Mouse (Mus musculus) thymus, postnatal 4 days (tissue): ENCODE measurements around the gene Iqsec1.
A peak's percentile ranks its signal among the peaks of the same experiment; 100 is the strongest.

Source experiments
- DNase-seq: peaks from one replicate; pipeline ENCODE4 v3.0.0; 2021

The Iqsec1 gene

GRCm38 (mm10) chr6:90950936-90951335 lies 37.5 kb downstream of the Iqsec1 start:
- no peak for DNase-seq

DNA sequence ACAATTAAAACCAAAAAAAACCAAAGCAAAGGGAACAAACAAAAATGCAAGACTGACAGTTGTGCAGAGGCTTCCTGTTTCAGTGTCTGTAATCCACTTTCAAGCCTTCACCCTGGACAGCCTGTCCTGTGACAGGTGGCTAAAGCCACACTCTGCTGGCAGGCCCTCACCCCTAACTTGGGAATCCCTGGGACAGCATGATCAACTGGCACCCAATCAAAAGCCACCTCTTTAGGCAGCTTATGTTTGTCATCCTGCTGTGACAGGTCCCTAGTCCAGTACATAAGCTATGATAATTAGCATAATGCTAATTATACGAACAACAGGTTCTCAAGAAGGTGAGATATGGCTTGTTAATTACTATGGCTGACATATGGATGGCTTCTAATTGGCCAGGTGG lies 40.4 kb downstream of the Iqsec1 start:
- DNase-seq: no peak

DNA sequence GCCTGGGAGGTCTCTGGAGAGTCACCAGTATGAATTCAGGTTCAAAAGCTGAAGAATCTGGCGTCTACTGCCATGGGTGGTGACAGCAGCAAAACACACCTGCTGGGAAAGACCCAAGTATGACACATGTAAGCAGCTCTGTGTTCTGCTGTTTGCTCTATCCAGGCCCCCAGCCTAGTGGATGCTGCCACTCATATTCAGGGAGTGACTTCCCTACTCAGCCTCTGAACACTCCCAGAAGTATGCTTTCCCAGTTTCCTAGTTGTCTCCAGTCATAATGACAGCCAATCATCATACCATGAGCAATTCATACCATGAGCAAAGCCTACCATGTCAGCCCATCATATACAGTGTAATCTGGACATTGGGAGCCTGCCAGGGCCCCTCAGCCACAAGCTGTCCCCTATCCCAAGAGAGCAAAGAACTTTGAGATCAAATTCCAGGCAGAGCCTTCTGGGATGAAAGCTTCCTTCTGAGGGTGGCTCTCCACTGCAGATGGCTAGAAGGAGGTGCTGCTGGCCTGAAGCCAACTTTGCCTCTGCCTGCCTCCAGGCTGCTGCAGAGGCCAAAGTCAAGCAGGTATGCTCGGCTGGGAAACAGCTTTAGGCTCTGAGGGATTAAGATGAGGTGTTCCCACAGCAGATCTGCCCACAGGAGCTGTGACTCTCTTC lies 42.8 kb downstream of the Iqsec1 start:
- DNase-seq: no peak

GRCm38 (mm10) chr6:90941257-90941656 lies 47.2 kb downstream of the Iqsec1 start:
- DNase-seq: no peak

DNA sequence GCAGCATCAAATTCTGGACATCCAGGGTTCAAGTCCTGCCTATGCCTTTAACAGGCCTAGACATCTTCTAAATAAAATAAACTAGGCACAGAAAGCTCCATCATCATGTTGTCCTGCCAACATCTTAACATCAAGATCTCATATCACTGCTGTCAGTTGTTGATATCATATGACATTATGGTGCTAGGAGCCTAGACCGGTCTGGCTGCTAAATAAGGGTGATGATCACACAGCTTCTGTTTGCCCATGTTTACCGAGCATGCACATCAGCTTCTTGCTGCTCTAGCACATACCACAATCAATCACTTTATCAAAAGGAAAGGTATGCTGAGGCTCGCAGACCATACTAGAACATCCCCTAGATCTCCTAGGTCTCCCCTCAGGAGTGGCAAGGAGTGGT lies 54.8 kb downstream of the Iqsec1 start:
- DNase-seq: no peak

GRCm38 (mm10) chr6:90928806-90929205 lies 59.7 kb downstream of the Iqsec1 start:
- DNase-seq: no peak

DNA sequence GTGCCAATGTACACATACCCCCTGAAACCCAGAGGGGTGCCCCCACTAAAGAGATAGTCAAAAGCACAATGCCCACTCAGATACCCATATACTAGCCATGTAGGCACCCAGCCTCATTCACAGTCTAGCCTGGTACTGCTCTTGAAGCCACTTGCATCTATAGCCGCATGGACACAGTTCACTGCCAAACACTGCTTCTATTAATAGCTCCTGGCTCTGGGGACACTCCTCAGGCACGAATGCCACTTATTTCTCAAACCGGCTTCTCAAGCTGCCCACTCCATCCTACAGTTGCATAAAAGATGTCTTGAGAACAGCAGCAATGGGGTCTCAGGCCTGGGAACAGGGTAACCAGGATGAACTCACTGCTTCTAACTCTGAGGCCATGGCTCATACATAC lies 63.0 kb downstream of the Iqsec1 start:
- no peak for DNase-seq

DNA sequence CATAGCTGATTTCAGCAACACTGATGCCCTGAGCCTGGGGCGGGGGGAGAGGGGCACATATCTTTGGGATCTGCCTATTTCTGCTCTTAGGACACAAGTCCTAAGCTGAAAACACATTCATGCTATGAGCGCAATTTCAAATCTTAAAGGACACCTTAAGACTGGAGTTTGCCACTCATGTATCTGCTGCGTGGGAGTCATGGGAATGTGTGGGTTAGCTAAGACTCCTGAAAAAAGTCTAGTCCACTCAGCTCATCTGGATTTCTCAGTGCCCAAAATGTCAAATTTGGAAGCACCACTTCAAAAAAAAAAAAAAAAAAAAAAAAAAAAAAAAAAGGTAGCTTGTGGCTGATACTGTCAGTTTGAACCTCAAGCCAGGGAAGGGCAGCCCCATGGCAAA lies 63.7 kb downstream of the Iqsec1 start:
- DNase-seq: no peak

GRCm38 (mm10) chr6:90924379-90924778 lies 64.1 kb downstream of the Iqsec1 start:
- DNase-seq: no peak

DNA sequence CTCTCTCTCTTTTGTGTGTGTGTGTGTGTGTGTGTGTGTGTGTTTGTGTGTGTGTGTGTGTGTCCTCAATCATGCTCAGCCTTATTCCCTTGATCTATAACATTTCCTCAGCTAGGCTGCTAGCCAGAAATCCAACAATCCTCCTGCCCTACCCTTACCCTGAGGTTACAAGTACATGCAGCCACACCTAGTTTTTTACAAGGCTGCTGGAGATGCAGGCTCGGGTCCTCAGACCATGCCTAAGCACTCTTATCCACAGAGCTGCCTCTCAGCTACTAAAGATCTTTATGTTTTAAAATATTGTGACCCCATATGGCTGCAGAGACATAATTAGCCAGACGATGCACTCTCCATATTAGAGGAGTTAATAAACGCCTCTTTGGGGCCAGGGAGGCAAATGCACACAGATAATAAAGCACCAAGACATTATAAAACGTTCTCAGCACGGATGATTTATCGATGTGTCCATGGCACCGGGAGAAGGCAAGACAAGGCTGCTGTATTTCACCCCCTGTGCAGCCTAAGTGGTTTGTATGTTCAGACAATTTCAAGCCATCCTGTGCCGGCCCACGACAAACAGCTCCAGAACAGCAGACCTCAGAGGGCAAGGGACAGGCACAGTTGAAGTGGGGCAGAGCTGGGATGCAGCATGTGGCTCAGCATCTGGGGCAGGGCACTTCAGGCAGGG lies 67.1 kb downstream of the Iqsec1 start:
- DNase-seq: no peak

DNA sequence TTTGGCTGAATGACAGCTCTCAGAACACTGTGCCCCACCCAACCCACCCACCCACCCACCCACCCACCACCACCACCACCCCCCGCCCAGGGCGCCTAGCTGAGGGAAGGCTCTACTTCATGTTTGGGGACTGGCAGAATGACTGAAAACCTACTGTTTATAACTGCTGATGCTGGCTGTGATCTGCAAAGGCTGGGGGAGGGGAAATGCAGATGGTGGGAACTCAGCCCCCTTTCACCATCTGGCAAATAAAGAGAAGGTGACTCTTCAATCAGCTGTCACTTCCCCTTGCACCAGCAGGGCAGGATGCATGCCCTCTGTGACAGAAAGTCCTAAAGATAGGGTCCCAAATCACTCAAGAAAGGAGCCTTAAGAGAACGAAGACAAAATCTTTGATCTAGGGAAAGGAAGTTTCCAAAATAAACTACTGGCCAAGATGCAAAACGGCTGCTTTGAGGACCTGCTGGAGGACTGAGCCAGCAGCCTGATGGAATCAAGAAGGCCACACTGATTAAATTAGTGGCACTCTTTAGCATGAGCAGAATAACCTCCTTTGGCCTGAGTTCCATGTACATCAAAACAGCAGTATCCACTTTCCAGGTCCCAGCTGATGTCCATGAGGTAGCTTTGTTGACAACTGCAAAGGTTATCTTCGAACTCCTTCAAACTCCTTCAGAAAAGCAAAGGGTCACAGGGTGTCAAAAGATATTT lies 67.8 kb downstream of the Iqsec1 start:
- DNase-seq: peak; percentile 24

DNA sequence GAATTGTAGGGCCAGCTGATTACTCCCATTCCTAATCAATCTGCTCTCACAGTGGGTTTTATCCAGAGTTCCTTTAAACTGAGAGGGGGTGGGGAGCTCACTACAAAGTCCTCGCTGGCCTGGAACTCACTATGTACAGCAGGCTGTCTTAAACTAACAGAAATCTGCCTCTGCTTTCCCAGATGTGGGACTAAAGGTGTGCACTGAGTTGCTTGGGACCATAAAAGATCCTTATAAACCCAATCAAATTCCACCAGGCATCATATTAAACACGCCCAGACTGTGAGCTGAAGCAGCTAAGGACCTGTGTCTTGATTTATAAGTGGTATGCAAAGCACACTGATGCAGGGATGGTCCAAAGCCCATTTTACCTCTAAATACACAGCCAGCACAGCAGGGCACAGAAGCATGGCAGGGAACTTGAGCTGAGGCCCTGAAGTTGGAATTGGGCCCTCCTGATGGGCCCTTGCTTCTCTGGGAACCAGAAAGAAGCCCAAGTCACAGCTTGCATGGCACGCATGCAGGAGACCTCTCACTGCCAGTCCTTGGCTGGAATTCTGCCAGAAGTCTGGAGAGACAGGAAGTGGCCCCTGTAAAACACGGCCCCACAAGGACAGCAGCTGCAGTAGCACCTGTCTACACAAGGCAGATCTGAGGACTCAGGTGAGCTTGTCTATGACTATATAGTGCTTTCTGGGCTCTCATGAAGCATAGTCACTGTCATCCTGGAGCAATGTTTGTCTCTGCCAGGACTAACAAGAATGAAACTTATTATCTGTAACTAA lies 68.7 kb downstream of the Iqsec1 start:
- DNase-seq: peak; percentile 9

DNA sequence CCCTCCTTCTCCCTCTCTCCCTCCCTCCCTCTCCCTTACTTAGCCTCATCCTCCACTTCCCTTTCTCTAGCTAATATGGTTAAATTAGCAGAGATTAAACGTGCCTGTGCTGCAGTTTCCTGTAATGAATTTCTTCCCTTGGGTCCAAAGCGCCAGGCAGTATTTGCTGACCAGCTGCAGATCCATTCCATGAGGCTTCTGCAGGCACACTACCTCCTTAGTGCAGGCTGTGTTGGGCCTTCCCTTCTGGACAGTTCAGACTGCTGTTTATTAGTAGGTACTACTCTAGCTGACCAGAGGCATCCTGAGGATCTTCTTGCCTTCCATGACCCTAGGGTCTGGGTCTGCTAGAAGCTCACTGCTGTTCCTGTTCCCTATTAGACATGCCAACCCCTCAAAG lies 72.9 kb downstream of the Iqsec1 start:
- DNase-seq: no peak

- no peak for DNase-seq
Observed at GRCm38 (mm10) chr6:90913771-90914170, 74.7 kb downstream of the Iqsec1 start.

- DNase-seq: no peak
Observed at GRCm38 (mm10) chr6:90912768-90913167, 75.7 kb downstream of the Iqsec1 start.

DNA sequence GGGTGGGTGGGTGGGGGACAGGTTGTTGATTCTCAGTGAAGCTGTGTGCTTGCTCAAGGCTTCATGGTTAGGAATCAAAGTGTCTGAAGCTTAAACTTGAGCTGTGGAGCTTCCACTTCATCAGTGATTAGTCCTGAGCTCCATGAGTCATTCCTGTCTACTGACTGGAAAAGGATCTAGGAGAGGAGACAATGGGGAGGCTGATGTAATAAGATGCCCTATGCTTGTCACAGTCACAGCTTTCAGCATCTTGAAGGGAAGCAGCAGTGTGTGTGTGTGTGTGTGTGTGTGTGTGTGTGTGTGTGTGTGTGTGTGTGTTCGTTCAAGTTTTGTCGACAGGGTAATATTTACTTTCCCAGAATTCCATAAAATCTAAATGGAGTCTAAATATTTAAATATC lies 84.3 kb downstream of the Iqsec1 start:
- DNase-seq: no peak

DNA sequence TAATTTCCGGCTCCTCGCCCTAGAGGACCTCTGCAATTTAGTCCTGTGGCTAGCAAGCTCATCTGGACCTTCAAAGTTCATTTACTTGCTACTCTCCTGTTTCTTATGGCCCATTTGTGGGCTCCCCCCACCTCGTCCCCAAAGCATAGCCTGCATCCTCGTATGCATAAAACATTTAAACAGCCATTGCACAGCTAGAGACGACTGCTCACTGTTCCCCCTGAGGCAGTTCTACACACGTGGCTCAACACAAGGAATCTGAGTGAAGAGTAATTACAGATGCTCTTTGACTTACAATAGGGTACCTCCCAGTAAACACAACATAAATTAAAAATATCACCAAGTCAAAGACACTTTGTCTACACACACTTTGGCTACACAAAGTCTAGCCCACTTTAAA lies 88.2 kb downstream of the Iqsec1 start:
- no peak for DNase-seq

DNA sequence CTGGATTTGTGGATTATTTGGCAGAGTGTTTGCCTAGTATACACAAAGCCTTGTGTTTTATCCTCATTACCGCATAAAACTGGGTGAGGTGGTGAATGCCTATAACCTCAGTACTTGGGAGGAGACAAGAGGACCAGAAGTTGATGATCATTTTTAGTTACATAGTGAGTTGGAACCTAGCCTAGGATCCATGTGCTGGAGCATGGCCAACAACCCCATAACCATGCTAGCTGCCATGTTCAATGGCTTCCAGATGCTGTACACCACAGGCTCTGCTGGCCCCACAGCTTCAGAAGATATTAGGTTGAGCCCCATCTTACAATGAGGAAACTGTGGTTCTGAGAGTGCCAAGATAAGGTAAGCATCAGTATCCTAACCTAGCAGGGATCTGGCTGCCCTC lies 89.2 kb downstream of the Iqsec1 start:
- no peak for DNase-seq

DNA sequence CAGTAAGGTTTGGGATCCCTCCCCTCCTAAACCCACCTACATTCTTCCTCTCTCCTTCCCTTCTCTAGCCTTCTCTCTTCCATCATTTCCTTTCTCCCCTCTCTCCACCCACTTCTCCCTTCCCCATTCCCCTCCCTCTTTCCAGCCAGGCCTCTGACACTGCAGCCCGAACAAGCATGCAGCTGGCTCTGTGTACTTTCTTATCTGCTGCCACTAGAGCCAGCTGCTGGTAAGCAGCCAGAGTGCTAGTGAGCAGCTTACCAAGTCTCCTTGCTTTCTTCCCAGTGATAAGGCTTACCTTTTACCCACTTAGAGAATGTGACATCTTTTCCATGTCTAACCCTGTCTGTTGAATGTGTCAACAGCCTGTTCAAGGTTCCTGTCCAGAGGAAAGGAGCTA lies 90.4 kb downstream of the Iqsec1 start:
- no peak for DNase-seq

- no peak for DNase-seq
Observed at GRCm38 (mm10) chr6:90892401-90892800, 96.1 kb downstream of the Iqsec1 start.

DNA sequence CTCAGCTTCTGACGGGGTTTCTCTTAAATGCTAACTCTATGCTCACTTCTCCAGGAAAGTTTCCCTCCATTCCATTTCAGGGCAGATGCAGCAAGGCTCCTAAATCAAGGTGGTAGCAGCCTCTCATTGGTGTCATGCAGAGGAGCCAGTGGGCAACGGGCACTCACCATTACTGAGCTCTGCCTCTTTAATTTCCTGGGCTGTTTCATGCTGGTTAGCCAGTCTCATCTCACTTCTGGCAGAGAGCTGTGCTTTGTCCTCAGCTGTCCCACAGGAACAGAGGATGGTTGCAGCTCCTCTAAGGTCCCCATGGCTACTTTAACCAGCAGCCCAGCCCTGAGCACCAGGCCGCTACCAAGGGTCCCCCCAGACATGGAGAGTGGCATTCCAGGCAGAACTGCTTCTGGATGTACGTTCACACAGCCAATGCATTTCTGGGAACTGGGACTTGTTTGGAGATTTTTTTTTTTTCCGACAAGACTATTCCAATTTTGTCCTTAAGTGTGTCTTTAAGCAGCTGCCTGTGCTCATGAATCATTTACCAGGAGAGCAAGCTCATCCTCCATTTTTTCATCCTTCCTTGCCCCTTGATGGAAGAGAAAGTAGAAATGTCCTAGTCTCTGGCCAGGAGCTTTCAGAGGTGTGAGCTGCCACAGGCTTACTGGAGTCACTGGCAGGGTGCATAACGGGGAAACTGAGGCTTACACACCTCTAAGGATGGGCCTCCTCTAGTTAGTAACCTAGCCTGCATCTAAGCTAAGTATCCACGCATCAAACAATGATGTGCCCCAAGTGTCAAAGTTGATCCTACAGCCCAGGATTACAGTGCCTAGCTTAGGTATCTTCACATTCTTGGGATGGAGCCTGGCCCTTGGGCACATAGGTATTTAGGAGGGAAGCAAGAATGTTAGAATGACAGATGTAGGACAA lies 98.9 kb downstream of the Iqsec1 start:
- DNase-seq: no peak
